Mouse (Mus musculus) testis, adult 2 months (tissue): ENCODE measurements around the gene Dync2li1.

Experiments used
- CTCF ChIP-seq: fragments of 200-500 bp; IDR thresholded peaks from 2 replicates; pipeline ENCODE4 v1.5.1; 2012; ENCODE audit warnings: low read depth, mild to moderate bottlenecking, inconsistent platforms, low read length, moderate library complexity; ENCODE audit not compliant: control insufficient read depth, insufficient read depth, insufficient replicate concordance
- POLR2A ChIP-seq: fragments of 200-500 bp; IDR thresholded peaks from 2 replicates; pipeline ENCODE4 v1.6.1; 2012; ENCODE audit warnings: low read depth, mild to moderate bottlenecking, inconsistent platforms, low read length, moderate library complexity; ENCODE audit not compliant: control insufficient read depth

DNA sequence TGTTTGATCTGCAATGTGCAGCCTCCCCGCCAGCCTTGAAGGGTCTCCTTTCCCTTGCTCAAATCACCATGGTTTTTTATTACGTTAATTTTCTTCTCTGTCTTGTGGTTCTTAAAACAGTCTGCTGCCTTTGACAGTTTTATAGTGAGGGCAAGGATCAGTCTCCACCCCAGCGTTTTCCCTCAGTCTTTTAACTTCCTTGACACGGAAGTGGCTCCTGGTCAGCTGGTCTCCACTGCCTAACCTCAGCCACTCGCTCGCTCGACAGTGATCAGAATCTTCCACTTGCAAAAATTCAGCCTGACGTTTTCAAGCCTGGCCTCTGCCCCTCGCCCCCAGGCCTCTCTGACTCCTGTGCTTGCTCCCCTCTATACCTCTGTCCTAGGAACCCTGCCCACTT is 39.4 kb downstream of the Dync2li1 start:
- TF ChIP-seq POLR2A (no peak), CTCF (no peak)
